Mouse (Mus musculus) ovary, postnatal 36 days (tissue): ENCODE measurements around the gene Gm21972.

Source experiments
- DNase-seq: peaks from one replicate; pipeline ENCODE4 v3.0.0; 2022; ENCODE audit warnings: low spot score, mixed read lengths

Gene Gm21972

DNA sequence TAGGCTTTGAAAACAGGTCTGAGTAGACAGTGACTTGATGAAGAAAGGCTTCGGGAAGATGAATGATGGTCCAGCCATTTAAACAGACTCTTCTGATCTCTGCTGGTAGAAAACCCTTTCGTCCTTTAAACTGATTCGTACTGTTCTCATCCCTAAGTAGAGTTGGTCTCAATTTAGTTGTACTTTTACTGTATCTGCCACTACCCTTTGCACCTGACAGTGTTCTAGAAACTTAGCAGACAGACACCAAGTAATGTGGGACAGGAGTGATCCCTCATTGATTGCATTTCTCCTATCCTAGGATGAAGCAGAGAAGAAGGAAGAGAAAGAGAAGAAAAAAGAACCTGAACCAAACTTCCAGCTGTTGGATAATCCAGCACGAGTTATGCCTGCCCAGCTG, at the start of gene Gm21972:
Gene Gm21972 (plus strand): TSS at position 301 of the 400 bp plus-strand sequence.
- DNase-seq: no peak

- no peak for DNase-seq
These were observed 39.0 kb upstream of the Gm21972 start for GRCm38 (mm10) chr1:86094413-86094812.

GRCm38 (mm10) chr1:86105054-86105453, 28.4 kb upstream of the Gm21972 start:
- DNase-seq: no peak

DNA sequence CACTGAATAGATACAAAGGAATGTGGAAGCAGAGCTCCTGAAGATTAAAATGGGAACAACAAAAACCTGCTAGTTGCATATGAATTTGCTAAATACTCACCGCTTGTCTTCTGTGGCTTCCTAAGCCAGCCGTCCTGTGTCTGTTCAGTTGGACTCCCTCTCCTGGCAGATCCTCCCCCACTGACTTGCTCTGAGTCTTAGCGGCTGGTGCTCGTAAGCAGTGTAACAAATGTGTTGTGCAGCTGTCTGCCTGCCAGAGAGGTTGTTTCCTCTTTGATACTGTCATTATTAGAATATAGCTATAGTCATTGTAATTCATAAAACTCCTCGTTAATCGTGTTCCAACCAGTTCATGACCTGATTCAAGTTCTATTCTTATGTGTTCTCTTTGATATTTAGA, 21.7 kb upstream of the Gm21972 start, which contains the start of gene Htr2b:
Gene Htr2b (minus strand): TSS at position 192 of the 400 bp plus-strand sequence.
- peak; percentile 21 for DNase-seq

GRCm38 (mm10) chr1:86114141-86114540, 19.3 kb upstream of the Gm21972 start:
- no peak for DNase-seq

- DNase-seq: no peak
These were observed 13.9 kb upstream of the Gm21972 start for GRCm38 (mm10) chr1:86119549-86119948.

GRCm38 (mm10) chr1:86126036-86126435, 7.4 kb upstream of the Gm21972 start:
- DNase-seq: no peak

- DNase-seq: no peak
These were observed 1.9 kb downstream of the Gm21972 start for GRCm38 (mm10) chr1:86135315-86135714.

GRCm38 (mm10) chr1:86141081-86141480, 7.6 kb downstream of the Gm21972 start:
- no peak for DNase-seq

DNA sequence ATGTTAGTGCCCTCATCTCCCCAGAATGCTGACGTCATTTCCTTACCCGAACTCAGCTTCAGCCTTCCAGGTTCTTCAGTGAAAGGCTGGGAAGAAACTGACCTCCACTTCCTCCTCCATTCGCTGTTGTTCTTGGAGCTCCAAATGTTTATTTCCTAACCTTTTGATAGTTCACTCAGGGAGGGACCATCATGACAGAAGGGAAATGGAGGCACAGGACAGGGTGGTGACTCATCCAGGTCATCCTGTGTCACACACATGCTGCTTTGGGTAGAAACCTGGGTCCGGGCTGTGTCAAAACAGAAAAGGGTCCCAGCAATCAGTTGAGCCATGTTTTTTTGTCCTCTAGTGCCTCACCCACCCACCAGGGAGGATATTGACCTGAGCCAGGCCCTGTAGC, 9.7 kb downstream of the Gm21972 start:
- no peak for DNase-seq

DNA sequence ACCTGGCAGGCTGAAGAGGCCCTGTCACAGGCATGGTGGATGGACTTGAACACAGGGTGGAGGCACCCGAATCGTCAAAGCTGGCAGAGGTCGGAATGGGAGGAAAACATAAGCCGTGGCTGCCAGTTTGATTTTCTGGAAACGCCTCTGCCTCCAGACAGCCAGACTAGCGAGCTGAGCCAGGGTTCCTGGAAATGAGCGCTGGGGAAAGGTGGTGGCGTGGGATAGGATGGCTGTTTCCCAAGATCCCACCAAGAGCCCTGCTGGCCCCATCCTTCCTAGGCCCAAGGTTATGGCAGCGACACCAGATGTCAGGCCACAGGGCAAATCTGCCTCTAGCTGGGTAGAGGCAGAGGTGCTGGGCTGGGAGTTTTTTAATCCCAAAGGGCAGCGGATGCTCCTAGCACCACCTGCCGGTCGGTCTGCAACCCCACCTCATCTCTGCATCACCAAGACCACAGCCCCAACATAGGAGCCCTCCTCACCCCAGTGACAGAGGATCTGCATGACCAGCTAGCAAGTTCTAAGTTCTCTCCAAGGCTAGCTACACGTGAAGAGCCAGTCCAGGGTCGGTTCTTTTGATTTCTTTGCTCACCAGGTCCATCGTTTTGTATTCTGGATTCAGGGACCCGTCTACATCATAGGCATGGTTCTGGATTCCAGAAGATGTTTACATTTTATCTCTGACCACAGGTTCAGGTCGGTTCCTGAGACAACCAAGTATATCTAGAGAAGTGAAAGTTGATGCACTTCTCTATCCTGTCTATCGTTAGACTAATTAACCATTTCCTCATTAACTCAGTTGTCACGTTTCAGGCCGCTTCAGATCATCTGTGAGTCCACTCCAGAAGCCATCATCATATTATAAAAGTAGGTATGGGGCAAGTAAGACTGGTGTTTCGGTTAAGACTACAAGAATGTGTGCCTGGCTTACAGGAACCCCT, 10.8 kb downstream of the Gm21972 start:
- peak; percentile 15 for DNase-seq

DNA sequence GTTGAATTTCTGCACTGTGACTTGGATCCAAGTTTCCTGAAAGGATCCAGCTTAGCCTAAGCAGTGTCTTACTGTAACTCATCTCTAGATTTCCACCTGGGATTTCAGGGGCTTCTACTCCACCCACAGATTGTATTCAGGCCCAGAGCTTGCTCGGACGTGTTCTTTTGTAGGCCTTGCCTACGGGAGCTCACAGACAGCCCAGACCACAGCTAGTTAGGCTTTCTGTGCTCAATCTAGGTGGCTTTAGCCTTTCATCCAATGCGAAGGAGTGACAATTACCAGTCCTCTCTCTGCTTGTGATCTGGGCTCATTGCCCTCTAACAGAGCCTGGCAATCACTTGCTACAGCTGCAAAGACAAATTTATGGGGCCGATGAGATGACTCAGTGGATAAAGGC, 12.9 kb downstream of the Gm21972 start:
- no peak for DNase-seq

- no peak for DNase-seq
These were observed 14.1 kb downstream of the Gm21972 start for GRCm38 (mm10) chr1:86147557-86147956.

DNA sequence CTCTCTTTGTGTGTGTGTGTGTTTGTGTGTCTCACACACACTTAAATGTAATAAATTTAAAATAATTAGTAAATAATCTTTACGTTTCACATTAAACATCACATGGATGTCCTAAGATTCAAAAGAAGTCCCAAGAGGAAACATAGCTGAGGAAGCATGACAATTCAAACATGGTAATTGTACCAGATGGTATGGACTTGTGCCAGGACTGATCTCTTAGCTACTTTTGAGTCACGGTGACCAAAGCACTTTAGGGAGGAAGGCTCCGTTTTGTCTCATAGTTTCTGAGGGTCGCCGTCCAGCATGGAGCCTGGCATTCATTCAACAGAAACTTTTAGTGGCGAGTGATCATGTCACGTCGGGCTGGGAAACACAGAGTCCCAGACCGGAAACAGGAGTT, 14.7 kb downstream of the Gm21972 start:
- DNase-seq: no peak

GRCm38 (mm10) chr1:86150929-86151328, 17.5 kb downstream of the Gm21972 start:
- DNase-seq: no peak

GRCm38 (mm10) chr1:86151376-86151775, 17.9 kb downstream of the Gm21972 start:
- no peak for DNase-seq

DNA sequence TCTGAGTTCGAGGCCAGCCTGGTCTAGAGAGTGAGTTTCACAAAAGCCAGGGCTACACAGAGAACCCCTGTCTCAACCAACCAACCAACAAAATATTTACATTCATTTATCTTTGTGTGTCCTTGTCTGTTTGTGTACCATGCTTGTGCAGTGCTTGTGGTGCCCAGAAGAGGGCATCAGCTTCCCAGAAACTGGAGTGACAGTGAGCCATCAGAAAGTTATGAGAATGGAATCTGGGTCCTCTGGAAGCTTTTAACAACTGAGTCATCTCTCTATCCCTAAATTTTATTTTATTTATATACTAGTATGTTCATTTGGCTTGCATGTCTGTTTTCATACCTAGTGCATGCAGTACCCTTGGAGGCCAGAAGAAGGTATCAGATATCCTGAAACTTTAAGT, 19.2 kb downstream of the Gm21972 start:
- no peak for DNase-seq

DNA sequence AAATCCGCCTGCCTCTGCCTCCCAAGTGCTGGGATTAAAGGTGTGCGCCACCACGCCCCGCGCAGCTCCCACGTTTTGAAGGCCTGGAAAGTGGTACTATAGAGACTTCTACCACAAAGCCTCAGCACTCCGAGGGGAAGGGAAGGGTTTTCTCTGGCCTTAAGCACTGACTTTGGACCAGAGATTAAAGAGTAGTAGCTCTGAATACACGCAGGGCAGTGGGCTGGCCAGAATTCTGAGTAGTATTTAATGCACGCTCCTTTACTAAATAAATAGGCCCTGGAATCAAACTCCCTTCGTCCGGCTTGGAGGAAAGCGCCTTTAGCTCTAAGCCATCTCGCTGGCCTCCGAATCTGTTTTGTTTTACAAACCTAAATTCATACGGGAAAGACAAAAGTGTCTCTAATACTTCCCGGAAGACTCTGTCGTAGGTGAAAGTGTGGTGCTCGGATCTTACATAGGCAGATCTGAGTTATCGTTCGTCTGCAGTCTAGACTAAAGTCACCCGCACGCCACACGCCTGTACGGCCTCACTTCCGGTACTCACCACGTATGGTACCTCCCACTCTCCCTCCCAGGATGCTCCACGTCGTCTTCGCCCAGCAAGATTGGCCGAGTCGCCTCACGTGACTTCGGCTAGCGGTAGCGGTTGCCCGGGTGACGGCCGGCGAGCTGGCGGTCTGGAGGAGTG, 20.8 kb downstream of the Gm21972 start, which contains the start of gene Armc9:
Gene Armc9 (plus strand): TSS at position 648 of the 691 bp plus-strand sequence.
- DNase-seq: peak; percentile 93

DNA sequence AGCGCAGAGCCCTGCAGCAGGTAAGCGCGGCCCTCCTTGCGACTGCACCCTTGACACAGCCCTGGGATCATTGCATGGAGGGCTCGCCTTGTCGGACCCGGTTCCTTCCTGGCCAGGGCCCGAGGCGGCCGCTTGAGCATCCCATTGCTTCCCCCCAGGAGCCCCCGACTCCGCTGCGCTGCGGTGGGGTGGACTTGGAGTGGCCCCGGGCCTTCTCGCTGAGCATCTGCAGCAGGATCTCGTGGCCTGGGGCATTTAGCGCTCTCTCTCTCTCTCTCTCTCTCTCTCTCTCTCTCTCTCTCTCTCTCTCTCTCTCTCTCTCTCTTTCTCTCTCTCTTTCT, 21.4 kb downstream of the Gm21972 start:
- DNase-seq: no peak

DNA sequence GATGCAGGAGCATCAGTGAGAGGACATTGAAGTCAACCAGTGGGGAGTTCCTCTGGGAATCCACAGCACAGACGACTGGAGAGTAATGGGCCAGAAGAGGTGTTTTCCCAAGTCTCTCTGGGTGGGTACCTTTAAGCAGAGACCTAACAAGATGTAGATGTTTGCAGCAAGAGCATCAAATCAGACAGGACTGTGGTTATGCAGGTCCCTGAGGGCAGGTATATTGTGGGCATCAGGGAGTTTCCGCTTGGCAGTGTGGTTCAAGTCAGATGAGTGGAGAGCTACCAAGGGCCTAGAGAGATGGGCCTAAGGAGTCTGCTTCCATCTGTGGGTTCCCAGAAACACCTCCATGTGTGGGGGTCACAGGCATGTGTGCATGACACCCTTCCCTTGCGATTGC, 22.6 kb downstream of the Gm21972 start:
- no peak for DNase-seq

- no peak for DNase-seq
These were observed 23.2 kb downstream of the Gm21972 start for GRCm38 (mm10) chr1:86156595-86156994.

DNA sequence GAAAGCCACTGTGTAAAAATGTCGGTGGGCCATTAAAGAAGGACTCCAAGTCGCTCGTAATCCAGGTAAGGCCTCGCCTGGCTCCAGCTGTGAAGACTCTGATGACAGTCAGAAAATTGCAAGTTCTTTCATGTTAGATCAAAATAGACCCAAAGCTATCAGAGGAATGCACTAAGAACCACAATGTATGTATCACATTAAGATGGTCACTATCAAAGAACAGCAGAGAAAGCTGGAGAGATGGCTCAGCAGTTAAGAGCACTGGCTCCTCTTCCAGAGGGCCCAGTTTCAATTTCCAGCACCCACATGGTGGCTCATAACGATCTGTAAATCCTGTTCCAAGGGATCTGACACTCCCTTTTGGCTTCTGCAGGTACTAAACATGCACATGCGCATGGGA, 26.6 kb downstream of the Gm21972 start:
- DNase-seq: no peak

GRCm38 (mm10) chr1:86160479-86160878, 27.0 kb downstream of the Gm21972 start:
- DNase-seq: no peak
